Mouse (Mus musculus): ENCODE results near the gene Fadd. TPM values are rescaled to one million over a fixed set of nuclear protein-coding genes. Genes with fewer than 3 reads are reported as not detected.

The Fadd gene
- polyA plus RNA-seq, 1 experiment from 2014 or later: 12.7 TPM

DNA sequence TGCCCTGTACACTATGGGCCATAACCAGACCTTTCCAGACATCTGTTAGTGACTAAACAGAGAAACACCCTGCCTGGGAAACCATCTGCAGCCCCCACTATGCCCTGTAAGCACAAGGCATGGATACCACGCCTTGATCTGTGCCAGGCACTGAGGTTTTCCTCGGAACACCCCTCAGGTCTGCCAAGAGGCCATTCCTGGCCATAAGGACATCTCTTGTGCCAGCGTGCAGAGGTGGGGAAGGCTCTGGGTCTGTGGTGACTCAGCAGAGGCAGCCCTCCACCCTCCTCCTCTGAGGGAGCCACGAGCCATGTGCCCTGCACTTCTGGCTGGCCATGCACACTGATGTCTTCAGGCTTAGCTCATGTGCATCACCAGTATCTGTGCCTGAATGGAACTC, 30.6 kb upstream of the Fadd start:
- peaks cover 7% of the 10 kb centered on the region; the same call in 1 of the 2 replicates for H3K4me1 ChIP-seq (ENCODE audit: control insufficient read depth, insufficient read depth, low read length)
- H3K4me2 ChIP-seq (ENCODE audit: low read depth, low read length): no peak overlapping the region
- ATAC-seq (replicated peaks; ENCODE audit: extremely low read depth, insufficient read depth, low FRiP score): no peak; the same call in 1 of the 2 replicates
- H3K27me3 ChIP-seq (ENCODE audit: control insufficient read depth, insufficient read depth, low read length): no peaks in the 10 kb centered on the region
- 70% methylated on average over 4 of the region's 4 CpGs for WGBS
- H3K9me3 ChIP-seq (replicated peaks; ENCODE audit: control insufficient read depth, low read length): no peaks in the 10 kb centered on the region
- no peak overlapping the region for H3K27ac ChIP-seq (ENCODE audit: low read length)
- no peaks in the 10 kb centered on the region for H3K36me3 ChIP-seq (ENCODE audit: control insufficient read depth, insufficient read depth)
- no peak overlapping the region for H3K9ac ChIP-seq (ENCODE audit: low read length)
- H3K4me3 ChIP-seq (ENCODE audit: low read length): no peak overlapping the region

DNA sequence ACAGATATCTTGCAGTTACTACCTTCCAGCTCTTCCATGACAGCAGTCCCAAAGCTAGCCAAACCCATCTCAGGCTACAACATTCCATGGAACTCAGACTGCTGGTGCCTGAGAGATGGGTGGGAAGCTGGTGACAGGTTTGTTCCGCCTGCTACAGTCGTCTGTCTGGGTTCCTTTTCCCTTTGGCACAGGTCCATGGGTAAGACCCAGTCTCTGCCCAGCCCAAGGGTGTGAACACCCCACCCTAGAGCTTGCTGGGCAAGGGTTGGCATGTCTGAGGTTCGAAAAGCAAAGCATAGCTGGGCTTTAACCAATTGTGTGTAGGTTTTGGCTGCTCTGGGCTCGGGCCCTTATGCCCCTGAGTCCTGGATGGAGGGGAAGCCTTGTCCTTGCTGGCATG, 30.1 kb upstream of the Fadd start:
- Histone ChIP-seq H3K36me3 (ENCODE audit: control insufficient read depth, insufficient read depth) (no peaks in the 10 kb centered on the region), H3K27me3 (ENCODE audit: control insufficient read depth, insufficient read depth, low read length) (no peaks in the 10 kb centered on the region), H3K4me1 (ENCODE audit: control insufficient read depth, insufficient read depth, low read length) (peaks cover 7% of the 10 kb centered on the region; the same call in 1 of the 2 replicates), H3K4me3 (ENCODE audit: low read length) (no peak overlapping the region), H3K9me3 (replicated peaks; ENCODE audit: control insufficient read depth, low read length) (no peaks in the 10 kb centered on the region), H3K27ac (ENCODE audit: low read length) (no peak overlapping the region), H3K9ac (ENCODE audit: low read length) (no peak overlapping the region), H3K4me2 (ENCODE audit: low read depth, low read length) (no peak overlapping the region)
- WGBS: 56% methylated on average over 4 of the region's 4 CpGs
- ATAC-seq (replicated peaks; ENCODE audit: extremely low read depth, insufficient read depth, low FRiP score): no peak

DNA sequence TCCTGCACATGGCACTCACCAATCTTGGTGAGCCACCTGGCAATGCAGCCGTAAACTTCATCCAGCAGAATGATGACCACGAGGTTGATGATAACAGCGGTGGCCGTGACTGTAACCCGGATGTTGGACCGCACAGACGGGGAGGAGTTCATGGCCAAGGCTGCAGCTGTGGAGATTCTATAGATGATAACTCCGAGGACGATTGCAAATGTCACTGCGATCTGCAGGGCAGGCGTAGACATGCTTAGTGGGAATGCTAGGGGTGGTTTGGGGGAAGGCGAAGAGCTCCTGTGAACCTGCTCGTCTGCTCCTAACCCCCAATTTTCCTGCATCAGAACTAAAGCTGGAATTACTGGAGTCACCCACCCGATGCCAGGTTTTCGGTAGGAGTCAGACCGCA, 29.3 kb upstream of the Fadd start:
- H3K27me3 ChIP-seq (ENCODE audit: control insufficient read depth, insufficient read depth, low read length): no peaks in the 10 kb centered on the region
- 84% methylated on average over 16 of the region's 16 CpGs for WGBS

DNA sequence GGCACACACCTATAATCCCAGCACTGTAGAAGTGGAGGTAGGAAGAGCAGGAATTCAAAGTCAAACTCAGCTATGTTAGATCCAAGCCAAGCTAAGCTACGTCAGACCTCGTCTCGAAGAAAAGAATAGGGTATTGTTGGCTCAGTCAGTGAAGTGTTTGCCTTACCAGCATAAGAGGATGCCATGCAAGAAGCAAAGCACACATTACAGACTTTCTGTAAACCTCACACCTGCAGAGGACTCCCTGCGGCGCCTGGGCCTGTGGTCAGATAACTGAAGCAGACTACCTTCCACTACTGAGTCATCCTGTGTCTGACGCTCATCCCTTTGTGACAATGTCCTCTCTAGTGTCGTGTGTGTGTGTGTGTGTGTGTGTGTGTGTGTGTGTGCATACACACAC, 27.3 kb upstream of the Fadd start:
- 71% methylated on average over 7 of the region's 7 CpGs for WGBS
- ATAC-seq (replicated peaks; ENCODE audit: extremely low read depth, insufficient read depth, low FRiP score): no peak

More for the DNA sequence above, 29.3 kb upstream of the Fadd start:
- H3K36me3 ChIP-seq (ENCODE audit: control insufficient read depth, insufficient read depth): no peaks in the 10 kb centered on the region
- peaks cover 7% of the 10 kb centered on the region; the same call in 1 of the 2 replicates for H3K4me1 ChIP-seq (ENCODE audit: control insufficient read depth, insufficient read depth, low read length)
- H3K4me2 ChIP-seq (ENCODE audit: low read depth, low read length): no peak overlapping the region
- H3K4me3 ChIP-seq (ENCODE audit: low read length): no peak overlapping the region
- no peaks in the 10 kb centered on the region for H3K9me3 ChIP-seq (replicated peaks; ENCODE audit: control insufficient read depth, low read length)
- no peak for ATAC-seq (replicated peaks; ENCODE audit: extremely low read depth, insufficient read depth, low FRiP score)
- no peak overlapping the region for H3K9ac ChIP-seq (ENCODE audit: low read length)
- H3K27ac ChIP-seq (ENCODE audit: low read length): no peak overlapping the region

DNA sequence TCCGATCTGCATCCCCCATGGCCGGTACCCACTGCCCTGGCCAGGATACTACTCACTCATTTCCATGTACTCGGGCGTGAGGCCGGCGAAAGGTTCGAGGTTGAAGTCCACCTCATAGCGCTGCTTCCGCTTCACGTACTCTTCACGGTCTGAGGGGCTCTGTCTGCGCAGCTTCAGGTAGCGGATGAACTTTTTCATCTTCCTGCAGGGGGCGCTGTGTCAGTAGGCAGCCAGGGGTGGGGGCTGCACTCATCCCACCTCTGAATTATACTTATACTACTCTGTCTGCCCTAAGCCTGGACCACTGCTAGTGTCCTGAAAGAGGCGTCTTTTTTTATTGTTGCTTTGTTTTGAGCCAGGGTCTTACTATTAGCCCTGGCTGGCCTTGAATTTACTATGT, 25.6 kb upstream of the Fadd start:
- H3K4me3 ChIP-seq (ENCODE audit: low read length): no peak overlapping the region
- no peaks in the 10 kb centered on the region for H3K36me3 ChIP-seq (ENCODE audit: control insufficient read depth, insufficient read depth)
- H3K9ac ChIP-seq (ENCODE audit: low read length): no peak overlapping the region
- WGBS: 81% methylated on average over 15 of the region's 15 CpGs
- no peaks in the 10 kb centered on the region for H3K27me3 ChIP-seq (ENCODE audit: control insufficient read depth, insufficient read depth, low read length)
- no peak overlapping the region for H3K27ac ChIP-seq (ENCODE audit: low read length)
- no peaks in the 10 kb centered on the region for H3K9me3 ChIP-seq (replicated peaks; ENCODE audit: control insufficient read depth, low read length)
- peaks cover 11% of the 10 kb centered on the region for H3K4me1 ChIP-seq (ENCODE audit: control insufficient read depth, insufficient read depth, low read length)
- no peak overlapping the region for H3K4me2 ChIP-seq (ENCODE audit: low read depth, low read length)
- ATAC-seq (replicated peaks; ENCODE audit: extremely low read depth, insufficient read depth, low FRiP score): no peak

More for the DNA sequence above, 27.3 kb upstream of the Fadd start:
- H3K4me1 ChIP-seq (ENCODE audit: control insufficient read depth, insufficient read depth, low read length): peaks cover 7% of the 10 kb centered on the region
- H3K9me3 ChIP-seq (replicated peaks; ENCODE audit: control insufficient read depth, low read length): no peaks in the 10 kb centered on the region
- H3K4me2 ChIP-seq (ENCODE audit: low read depth, low read length): no peak overlapping the region
- H3K27me3 ChIP-seq (ENCODE audit: control insufficient read depth, insufficient read depth, low read length): no peaks in the 10 kb centered on the region
- no peak overlapping the region for H3K9ac ChIP-seq (ENCODE audit: low read length)
- no peak overlapping the region for H3K4me3 ChIP-seq (ENCODE audit: low read length)
- H3K36me3 ChIP-seq (ENCODE audit: control insufficient read depth, insufficient read depth): no peaks in the 10 kb centered on the region
- no peak overlapping the region for H3K27ac ChIP-seq (ENCODE audit: low read length)

DNA sequence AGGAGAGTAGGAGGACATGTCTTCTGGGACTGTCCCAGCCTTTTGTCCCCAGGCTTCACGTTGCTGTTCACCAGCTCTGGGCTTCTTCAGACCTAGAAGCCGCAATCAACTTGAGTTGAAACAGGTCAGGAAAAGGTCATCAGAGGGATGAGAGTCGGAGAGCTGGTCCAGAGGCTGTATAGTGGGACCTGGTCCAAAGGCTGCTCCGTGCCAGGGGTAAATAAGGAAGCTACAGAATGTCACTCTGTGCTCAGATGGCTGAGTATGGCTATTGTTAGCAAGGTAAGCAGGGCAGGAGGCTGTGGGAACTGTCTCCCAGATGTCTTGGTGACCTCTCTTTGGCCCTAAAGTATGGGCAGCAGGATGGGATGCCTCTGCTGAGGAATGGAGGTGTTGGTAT, 22.5 kb upstream of the Fadd start:
- Histone ChIP-seq H3K9ac (ENCODE audit: low read length) (no peak overlapping the region), H3K4me2 (ENCODE audit: low read depth, low read length) (no peak overlapping the region), H3K4me3 (ENCODE audit: low read length) (no peak overlapping the region), H3K9me3 (replicated peaks; ENCODE audit: control insufficient read depth, low read length) (no peaks in the 10 kb centered on the region), H3K36me3 (ENCODE audit: control insufficient read depth, insufficient read depth) (no peaks in the 10 kb centered on the region), H3K4me1 (ENCODE audit: control insufficient read depth, insufficient read depth, low read length) (peaks cover 11% of the 10 kb centered on the region), H3K27ac (ENCODE audit: low read length) (peak overlapping the region; percentile 40; the same call in 1 of the 2 replicates), H3K27me3 (ENCODE audit: control insufficient read depth, insufficient read depth, low read length) (no peaks in the 10 kb centered on the region)
- peak; percentile 45; the same call in 1 of the 2 replicates for ATAC-seq (replicated peaks; ENCODE audit: extremely low read depth, insufficient read depth, low FRiP score)
- 27% methylated on average over 4 of the region's 4 CpGs for WGBS

DNA sequence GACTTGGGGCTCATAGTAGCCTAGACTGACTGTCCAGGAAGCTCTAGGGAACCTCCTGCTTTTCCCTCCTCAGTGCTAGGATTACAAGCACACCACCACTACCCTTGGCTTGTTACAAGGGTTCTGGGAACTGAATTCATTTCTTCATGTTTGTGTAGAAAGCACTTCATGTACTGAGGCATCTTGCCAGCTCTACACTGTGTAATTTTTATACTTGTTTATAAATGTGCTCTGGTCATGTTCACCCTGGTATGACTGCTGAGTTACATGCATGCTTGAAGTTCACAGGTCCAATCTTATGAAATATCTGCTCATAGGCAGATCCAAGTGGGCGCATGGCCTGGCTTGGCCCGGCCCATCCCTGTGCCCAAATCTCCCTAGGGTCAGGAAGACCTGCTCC, 22.0 kb upstream of the Fadd start:
- Histone ChIP-seq H3K9ac (ENCODE audit: low read length) (no peak overlapping the region), H3K4me2 (ENCODE audit: low read depth, low read length) (no peak overlapping the region), H3K4me3 (ENCODE audit: low read length) (no peak overlapping the region), H3K27me3 (ENCODE audit: control insufficient read depth, insufficient read depth, low read length) (no peaks in the 10 kb centered on the region), H3K4me1 (ENCODE audit: control insufficient read depth, insufficient read depth, low read length) (peaks cover 11% of the 10 kb centered on the region), H3K9me3 (replicated peaks; ENCODE audit: control insufficient read depth, low read length) (no peaks in the 10 kb centered on the region), H3K27ac (ENCODE audit: low read length) (peak overlapping the region; percentile 40; the same call in 1 of the 2 replicates), H3K36me3 (ENCODE audit: control insufficient read depth, insufficient read depth) (no peaks in the 10 kb centered on the region)
- ATAC-seq (replicated peaks; ENCODE audit: extremely low read depth, insufficient read depth, low FRiP score): no peak
- 90% methylated on average over 2 of the region's 2 CpGs for WGBS

DNA sequence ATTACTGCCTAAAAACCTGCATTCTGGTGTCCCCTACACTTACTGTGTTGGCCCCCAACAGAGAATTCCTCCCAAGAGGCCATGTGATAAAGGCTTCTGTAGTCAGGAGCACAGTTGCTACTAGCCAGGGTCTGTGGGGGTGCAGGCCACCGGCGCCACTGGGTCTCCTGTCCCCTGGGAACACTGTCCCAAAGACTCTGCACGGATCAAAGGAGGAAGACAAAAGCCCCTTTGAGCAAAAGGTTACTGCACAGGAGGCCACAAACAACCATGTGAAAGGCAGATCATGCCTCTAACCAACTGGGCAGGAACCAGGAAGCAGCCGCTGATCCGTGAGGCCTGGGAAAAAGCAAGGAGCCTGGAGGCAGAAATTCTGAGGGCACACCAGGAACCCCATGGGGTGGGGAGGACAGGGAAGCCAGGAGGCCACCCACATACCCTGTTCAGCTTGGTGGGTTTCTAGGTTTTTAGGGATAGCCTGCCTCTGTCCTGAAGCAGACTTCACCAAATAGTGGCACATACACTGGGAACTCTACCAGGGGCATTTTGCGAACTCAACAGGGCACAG, 18.2 kb upstream of the Fadd start:
- no peaks in the 10 kb centered on the region for H3K27me3 ChIP-seq (ENCODE audit: control insufficient read depth, insufficient read depth, low read length)
- 72% methylated on average over 6 of the region's 6 CpGs for WGBS
- peaks cover 11% of the 10 kb centered on the region for H3K4me1 ChIP-seq (ENCODE audit: control insufficient read depth, insufficient read depth, low read length)
- no peak overlapping the region for H3K4me3 ChIP-seq (ENCODE audit: low read length)
- no peak for ATAC-seq (replicated peaks; ENCODE audit: extremely low read depth, insufficient read depth, low FRiP score)
- no peaks in the 10 kb centered on the region for H3K9me3 ChIP-seq (replicated peaks; ENCODE audit: control insufficient read depth, low read length)
- no peak overlapping the region for H3K27ac ChIP-seq (ENCODE audit: low read length)
- H3K4me2 ChIP-seq (ENCODE audit: low read depth, low read length): no peak overlapping the region
- H3K36me3 ChIP-seq (ENCODE audit: control insufficient read depth, insufficient read depth): no peaks in the 10 kb centered on the region
- no peak overlapping the region for H3K9ac ChIP-seq (ENCODE audit: low read length)

DNA sequence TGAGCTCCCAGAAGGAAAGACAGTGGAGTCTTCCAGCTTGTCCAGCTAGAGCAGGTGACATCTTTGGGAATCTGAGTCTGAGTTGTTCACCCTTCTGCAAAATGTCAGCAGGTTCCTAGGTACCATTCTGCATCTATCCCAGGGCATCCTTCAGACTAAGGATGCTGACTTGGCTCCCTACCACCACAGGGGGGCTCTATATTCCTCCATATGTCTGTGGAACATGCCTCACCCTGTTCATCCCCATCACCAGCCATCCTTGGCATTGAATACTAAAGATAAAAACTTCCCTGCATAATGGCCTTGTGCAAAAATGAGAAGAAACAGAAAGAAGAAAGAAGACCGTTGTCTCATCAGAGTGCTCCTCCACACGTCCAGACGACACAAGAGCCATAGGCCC, 7.2 kb upstream of the Fadd start:
- Histone ChIP-seq H3K36me3 (ENCODE audit: control insufficient read depth, insufficient read depth) (no peaks in the 10 kb centered on the region), H3K4me1 (ENCODE audit: control insufficient read depth, insufficient read depth, low read length) (no peaks in the 10 kb centered on the region), H3K9me3 (replicated peaks; ENCODE audit: control insufficient read depth, low read length) (no peaks in the 10 kb centered on the region), H3K27ac (ENCODE audit: low read length) (no peak overlapping the region), H3K4me3 (ENCODE audit: low read length) (no peak overlapping the region), H3K27me3 (ENCODE audit: control insufficient read depth, insufficient read depth, low read length) (no peaks in the 10 kb centered on the region), H3K9ac (ENCODE audit: low read length) (no peak overlapping the region), H3K4me2 (ENCODE audit: low read depth, low read length) (no peak overlapping the region)
- 72% methylated on average over 3 of the region's 3 CpGs for WGBS
- no peak for ATAC-seq (replicated peaks; ENCODE audit: extremely low read depth, insufficient read depth, low FRiP score)
